Mouse (Mus musculus) MN1 (cell line): Measurements from ENCODE around the gene Glra1.
A peak's percentile ranks its signal among the peaks of the same experiment; 100 is the strongest.
"Not testable (repeated sequence)": the region's sequence is repeated elsewhere in the genome, so short reads cannot be mapped to it uniquely, and the experiment has no call there.

Experiments
- DNase-seq: peaks from one replicate; pipeline ENCODE4 v3.0.0-alpha.2; 2016; ENCODE audit warnings: low spot score

Gene Glra1

GRCm38 (mm10) chr11:55607808-55608523, at the start of gene Glra1:
Gene Glra1, minus strand, starts transcription at chr11:55608198.
- no peak for DNase-seq

GRCm38 (mm10) chr11:55636961-55637360, 29.0 kb upstream of the Glra1 start:
- DNase-seq = no peak

DNA sequence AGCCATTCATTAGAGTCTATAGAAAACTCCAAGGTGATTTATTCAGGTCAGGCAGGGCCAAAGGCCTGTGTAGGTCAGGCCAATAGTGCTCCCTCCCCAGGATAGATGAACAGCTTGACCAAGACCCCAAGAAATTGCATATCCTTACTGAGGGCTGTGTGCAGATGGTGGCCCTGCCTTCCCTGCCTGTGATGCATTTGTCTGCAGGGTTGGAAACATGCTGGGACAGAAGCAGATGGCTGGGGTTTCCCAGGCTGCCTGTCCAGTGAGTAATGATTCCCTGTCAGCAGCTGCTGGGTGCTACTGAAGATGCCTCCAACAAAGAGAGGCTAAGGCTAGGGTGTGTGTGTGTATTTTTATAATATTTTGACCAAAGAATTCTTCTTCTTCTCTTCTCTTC, 25.9 kb upstream of the Glra1 start:
- DNase-seq = no peak

- not testable (repeated sequence) for DNase-seq
These were observed 6.6 kb upstream of the Glra1 start for GRCm38 (mm10) chr11:55614631-55615030.

GRCm38 (mm10) chr11:55608524-55608920, 524 bp upstream of the Glra1 start:
- DNase-seq = no peak

DNA sequence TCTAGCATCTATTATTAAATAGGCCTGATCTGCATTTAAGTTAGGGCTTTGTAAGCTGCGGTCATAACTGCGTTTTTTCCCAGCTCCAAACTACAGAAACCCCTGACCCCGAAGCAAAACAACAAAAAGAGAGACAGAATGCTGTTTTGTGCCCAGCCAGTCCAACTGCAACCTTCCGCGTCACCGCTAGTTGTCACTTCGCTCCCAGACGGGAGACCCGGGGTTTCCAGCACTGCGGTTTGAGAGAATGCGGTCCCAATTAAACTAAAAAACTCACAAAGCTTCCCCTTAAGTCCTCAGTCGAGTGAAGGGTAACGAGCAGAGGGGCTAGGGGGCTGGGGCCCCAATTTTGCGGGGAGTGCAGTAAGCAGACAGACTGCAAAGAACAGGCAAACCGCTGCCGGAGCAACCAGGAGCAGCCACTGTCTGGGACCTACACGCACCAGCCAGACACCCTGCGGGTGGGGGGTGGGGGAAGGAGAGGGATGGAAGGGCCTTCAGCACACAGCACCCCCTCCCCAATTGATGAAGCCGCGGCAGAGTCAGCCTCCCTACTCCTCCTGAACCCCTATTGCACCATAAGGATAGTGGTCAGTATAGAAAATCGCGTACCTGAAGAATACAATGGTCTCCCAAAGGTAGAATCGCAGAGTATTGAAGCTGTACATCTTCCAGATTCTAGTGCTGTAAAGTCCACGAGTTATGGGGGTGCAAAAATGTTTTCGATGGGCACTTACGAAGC, 761 bp downstream of the Glra1 start:
- no peak for DNase-seq

DNA sequence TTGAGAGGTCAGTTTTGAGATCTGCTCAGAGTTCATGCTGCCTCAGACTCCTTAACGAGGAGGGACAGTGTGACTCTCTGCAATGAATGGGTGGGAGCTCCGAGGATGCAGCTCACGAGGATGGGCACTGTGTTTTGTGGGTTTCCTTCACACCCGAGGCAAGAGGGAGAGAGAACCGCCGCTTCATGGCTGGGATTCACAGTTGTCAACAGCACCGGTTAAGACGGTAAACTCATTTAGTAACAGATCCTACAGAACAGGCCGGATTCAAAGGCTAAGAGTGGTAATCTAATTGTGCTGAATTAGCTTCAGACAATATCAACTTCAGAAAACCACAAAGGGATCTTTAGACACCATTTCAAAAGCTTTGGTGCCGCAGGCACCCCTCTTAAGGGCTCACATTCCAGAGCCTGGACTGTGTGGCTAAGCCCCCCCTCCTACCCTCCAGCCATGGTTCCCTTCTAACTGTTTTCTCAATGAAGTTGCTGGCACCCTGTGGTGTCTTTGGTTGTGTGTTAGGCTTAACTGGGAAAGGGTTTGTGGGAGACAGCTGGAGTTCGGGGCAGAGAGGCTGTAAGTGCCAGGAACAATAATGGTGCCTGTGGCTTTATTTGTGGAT, 6.4 kb downstream of the Glra1 start:
- DNase-seq = no peak

DNA sequence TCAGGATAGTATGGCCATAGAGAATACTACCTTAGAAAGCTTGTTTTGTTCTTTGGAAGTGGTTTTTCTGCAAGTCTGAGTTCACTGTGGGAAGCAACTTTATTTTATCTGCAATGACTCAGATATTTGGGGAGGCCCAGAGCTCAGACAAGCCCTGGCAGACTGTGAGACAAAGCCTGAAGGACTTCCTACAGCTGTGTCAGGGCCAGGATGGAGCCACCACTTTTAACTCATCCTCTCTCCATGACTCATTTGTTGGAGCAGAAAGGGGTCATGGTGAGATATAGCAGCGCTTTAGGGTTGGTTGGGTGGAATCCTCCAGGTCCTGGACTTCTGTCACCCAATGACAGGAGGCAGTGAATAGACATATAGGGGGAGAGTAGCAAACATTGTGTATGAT, 12.3 kb downstream of the Glra1 start:
- DNase-seq = no peak

GRCm38 (mm10) chr11:55594411-55594810, 13.6 kb downstream of the Glra1 start:
- no peak for DNase-seq

DNA sequence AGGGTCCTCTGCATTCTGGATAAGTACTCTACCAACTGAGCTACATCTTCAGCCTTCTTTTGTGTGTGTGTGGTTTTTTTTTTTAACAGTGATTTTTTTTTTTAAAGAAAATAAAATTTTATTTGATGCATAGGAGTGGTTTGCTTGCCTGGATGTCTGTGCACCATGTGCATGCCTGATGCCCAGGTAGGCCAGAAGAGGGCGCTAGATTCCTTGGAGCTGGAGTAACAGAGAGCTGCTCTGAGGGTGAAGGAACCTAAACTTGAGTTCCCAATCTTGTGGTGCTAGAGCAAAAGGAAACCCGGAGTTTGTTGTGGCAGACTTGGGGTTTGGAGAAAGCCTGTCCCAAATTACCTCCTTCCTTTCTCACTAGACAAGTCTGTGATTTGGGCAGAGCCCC, 16.8 kb downstream of the Glra1 start:
- DNase-seq = no peak

- DNase-seq = no peak
These were observed 18.4 kb downstream of the Glra1 start for GRCm38 (mm10) chr11:55589376-55590167.

- DNase-seq = peak; percentile 14
These were observed 33.6 kb downstream of the Glra1 start for GRCm38 (mm10) chr11:55574397-55574796.

- DNase-seq = no peak
These were observed 36.9 kb downstream of the Glra1 start for GRCm38 (mm10) chr11:55571144-55571543.

DNA sequence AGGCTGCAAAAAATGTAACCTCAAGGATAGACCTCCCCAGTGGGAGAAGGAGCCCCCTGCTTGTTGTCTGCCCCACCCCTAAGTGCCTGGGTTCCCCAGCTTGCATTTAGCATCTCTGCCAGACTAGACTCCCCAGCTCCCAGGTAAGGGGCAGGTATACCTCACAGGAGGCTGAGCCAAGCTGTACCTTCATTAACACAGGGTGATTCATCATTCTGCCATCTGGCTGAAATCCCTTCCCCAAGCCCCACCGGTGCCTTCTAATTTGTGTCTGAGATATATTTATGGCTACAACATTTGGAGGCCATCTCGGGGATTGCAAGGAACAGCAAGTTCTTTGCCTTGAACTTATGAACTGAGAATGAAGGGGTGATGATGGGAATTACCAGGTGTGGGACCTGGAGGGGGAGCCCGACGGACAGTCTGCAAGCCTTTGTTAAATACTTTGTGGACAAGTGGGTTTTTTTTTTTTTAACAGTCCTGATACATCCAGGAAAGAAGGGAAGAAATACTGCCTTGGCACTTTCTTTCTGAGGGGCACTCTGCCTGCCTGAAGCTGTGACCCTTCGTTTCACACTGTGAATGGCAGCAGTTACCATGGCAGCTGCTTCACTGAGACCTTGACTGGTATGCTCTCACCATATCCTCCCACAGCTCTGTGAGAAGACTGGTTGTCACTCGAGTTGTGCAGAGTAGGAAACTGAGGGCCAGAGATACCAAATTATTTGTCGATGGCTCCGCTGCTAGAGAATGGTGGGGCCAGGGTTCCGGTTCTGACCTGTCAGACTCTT, 41.5 kb downstream of the Glra1 start:
- no peak for DNase-seq

DNA sequence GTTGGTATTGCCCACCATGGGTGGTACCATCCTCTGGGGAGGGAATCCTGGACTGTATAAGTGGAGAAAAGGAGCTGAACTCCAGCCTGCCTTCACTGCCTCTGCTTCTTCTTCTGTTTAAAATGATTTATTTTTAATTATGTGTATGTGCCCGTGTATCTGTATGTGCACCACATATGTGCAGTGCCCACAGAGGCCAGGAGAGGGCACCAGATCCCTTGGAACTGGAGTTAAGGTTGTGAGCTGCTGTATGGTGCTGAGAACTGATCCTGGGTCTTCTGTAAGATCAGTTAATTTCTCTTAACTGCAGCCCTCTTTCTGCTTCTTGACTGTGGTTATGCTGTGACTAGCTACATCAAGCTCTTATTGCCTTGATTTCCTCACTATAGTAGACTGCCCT, 62.3 kb downstream of the Glra1 start:
- DNase-seq = no peak

DNA sequence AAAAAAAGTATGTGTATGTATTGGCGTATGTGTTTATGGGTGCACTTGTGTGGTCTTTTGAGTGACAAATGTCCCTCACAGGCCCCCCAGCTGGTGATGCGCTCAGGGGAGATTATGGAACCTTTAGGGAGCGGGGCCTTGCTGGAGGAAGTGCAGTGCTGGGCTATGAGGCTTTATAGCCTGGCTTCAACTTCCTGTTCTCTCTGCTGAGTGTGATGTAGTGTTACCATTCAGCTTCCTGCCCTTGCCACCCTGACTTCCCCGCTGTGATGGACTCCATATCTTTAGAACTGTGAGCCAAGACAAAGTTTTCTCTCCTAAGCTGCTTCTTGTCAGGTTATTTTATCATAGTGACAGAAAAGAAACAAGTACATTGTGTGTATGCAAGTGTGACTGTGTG, 65.3 kb downstream of the Glra1 start:
- no peak for DNase-seq

GRCm38 (mm10) chr11:55542128-55542527, 65.9 kb downstream of the Glra1 start:
- no peak for DNase-seq

DNA sequence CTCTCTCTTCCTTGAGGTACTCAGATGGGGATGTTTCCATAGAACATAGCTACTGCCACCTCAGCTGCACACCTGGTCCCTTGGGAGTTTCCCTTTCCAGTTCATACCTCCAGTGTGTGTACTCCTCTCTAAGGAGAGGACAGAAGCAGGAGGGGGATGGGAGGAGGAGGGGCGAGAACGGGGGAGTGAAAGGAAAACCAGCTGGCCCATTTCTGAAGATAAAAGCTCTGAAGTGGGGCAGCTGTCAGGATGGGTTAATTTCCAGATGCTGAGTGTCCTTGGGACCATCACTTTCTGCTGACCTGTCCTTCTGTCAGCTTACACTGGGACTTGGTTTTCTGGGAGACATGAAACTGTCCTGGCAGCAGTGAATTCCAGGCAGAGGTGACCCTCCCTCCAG, 73.2 kb downstream of the Glra1 start:
- no peak for DNase-seq

DNA sequence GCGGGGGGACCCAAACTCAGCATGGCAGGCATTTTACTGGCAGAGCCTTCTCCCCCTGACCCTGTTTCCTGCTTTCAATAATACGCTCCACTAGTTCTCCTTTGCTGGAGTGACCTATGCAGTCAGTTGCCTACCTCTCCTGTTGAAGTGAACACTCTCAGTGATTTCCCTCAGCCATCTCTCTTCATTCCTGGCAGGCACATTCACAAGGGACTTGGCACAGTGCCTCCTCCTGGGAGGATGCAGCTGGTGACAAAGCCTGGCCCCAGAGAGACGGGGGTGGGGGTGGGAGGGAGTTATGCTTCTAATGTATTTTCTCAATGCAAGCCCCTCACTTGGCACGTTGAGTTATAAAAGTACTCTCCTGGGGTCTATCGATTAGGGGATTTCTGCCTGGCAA, 74.6 kb downstream of the Glra1 start:
- no peak for DNase-seq

- DNase-seq = no peak
These were observed 77.3 kb downstream of the Glra1 start for GRCm38 (mm10) chr11:55530741-55531140.

- peak; percentile 76 for DNase-seq
These were observed 89.0 kb downstream of the Glra1 start for GRCm38 (mm10) chr11:55518806-55519674.
